Mouse (Mus musculus) ovary, postnatal 10 days (tissue): ENCODE data around the gene Relb.
A peak's percentile ranks its signal among the peaks of the same experiment; 100 is the strongest.

ENCODE experiments used
- DNase-seq: peaks from one replicate; pipeline ENCODE4 v3.0.0; 2022; ENCODE audit warnings: low spot score

Gene Relb

DNA sequence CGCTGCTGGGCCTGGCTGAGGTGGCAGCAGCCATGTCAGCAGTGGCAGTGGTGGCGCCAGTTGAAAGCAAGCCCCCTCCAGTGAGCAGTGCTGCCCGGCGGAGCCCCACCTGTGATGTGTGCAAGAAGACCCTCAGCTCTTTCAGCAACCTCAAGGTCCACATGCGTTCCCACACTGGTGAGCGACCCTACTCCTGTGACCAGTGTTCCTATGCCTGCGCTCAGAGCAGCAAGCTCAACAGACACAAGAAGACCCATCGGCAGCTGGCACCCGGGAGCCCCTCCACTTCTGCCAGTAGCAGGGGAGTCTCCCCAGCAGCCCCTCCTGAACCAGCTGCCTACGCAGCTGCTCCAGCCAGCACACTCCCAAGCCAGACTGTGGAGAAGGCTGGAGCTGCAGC lies 49.5 kb downstream of the Relb start:
- DNase-seq, result no peak

DNA sequence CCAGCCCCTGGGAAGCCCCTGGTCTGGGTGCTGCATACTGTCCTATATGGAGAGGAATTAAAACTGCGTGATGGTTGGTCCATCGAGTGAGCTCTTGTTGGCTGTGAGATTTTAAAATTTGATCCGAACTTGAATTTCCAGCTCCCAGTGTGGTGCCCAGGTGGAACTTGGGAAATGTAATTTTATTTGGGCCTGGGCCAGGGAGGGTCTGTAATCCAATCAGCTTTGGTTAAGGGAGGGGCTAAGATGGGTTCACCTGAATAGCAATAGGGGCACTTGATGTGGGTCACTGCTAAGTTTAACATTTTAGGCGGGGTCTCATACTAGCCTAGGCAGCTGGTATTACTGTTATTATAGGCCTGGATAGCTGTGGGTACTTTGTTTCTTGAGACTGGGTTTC lies 50.8 kb downstream of the Relb start:
- DNase-seq, result no peak

DNA sequence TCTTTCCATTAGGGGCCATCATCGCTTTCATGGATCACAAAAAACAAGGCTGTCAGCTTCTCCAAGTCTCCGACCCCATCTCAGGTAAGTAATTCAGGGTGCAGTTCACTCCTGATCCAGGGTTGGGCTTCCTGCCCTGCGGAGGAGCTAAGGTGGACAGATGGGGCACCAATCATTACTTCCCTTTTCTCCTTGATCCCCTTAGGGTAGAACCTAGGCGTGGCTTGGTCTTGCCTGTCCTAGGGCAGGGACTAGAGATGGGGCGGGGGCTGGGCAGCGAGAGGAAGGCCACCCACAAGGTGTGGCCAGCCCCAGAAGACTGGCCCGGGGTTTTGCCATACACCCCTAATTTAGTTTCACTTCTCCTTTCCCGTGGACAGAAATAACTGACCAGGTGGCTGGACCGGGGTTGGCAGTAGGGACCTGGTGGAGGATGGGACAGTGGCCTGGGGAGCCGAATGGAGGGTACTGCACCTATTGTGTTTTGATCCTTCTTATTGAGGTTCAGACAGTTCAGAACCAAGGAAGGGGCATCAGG lies 51.3 kb downstream of the Relb start:
- DNase-seq, result no peak

DNA sequence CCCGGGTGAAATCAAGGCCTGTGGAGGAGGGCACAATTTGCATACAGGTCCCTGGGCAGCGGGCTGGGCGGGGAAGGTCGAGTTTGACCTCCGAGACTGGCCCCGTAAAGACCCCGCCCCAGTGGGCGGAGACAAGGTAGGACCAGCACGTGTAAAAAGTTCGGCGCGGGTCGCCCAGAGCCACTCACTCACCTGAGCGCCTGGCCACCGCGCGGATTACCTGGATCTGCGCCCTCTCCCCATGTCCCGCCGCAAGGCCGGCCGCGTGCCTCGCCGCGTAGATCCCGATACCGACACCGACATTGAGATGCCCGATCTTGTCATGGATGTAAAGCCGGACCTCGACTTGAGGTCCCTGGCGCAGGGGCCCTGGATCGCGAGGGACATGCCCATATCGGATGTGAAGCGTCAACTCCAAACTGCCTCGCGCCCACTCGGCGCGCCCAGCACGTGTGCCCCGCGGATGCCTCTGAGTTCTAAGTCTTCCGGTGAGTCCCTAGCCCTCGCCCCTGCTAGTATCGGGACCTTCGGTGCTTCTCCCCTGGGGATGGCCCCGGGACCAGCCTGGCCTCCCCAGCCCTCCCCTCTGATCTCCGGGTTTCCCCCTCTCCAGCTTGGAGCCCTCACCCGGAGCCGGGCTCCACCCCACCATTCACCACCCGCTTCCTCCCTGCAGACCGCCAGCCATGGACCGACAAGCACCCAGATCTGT lies 51.9 kb downstream of the Relb start, which contains the start of the genes Zfp296 and Gemin7:
Gene Zfp296 (plus strand): TSS at position 147 of the 712 bp plus-strand sequence.
Gene Gemin7 (minus strand): TSS at position 455 of the 712 bp plus-strand sequence.
- DNase-seq, result no peak

DNA sequence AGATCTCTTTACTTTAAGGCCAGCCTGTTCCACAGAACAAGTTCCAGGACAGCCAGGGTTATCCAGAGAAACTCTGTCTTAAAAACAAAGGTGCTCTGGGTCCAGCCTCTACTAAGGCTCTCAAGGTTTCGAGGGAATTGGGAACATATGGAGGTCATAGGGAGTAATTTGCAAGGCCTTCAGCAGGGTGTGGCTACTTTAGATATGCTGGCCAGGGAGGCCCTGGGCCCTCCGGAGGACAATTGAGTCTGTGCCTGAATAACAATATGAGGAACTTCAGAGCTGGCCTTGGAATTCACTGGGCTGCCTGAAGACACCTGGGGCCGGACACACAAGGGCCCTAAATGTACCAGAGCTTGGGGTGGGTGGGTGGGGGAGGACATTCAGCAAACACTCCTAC lies 53.7 kb downstream of the Relb start:
- no peak for DNase-seq

DNA sequence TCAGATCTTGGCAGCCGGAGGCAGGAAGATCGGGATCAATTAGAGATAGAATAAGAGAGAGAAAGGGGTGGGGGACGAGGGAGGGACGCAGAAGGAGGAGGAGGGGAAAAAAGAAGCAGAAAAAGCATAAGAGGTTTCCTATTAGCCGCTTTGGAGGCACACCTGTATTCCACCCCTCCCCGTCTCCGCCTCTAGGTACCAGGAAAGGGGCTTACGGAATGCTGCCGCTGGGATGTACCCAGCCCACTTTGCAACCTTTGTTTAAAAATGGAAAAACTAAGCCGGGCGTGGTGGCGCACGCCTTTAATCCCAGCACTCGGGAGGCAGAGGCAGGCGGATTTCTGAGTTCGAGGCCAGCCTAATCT lies 55.5 kb downstream of the Relb start:
- no peak for DNase-seq

DNA sequence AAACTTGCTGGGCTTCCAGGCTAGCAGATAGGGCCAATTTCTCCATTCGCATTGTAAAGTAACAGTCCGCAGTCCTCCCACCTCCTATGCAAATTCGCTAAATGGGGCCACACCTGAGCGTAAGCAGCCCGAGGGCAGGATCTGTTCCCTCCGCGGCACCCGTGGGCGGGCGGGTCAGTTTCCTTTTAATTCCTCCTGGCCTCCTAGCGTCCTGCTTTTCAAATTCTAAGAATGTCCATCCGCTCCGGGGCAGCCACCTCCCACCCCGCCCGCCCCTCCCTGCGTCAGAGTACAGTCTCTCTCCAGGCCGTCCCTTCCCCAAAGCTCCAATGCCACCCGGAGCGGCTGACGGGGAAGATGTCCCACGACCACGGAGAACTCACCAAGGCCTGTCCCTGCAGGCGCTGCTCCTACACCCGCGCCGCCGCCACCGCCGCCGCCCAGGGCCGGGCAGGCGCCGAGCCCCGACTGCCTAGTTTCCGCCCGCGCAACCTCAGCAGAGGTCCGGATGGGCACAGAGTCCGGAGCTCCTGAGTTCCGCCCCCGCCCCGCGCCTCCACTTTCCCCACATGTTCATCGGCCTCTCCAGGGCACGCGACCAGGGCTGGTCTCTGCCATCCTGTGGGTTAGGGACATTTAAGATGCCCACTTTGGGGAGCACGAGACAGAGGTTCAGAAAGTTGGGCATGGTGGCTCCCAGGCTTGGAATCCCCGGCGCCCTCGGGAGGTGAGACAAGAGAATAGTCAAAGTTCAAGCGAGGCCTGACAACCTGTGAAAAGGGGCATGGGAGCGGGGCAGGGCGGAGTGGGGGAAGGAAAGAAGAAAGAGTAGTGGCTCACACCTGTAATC lies 56.1 kb downstream of the Relb start:
- DNase-seq, result peak; percentile 80

DNA sequence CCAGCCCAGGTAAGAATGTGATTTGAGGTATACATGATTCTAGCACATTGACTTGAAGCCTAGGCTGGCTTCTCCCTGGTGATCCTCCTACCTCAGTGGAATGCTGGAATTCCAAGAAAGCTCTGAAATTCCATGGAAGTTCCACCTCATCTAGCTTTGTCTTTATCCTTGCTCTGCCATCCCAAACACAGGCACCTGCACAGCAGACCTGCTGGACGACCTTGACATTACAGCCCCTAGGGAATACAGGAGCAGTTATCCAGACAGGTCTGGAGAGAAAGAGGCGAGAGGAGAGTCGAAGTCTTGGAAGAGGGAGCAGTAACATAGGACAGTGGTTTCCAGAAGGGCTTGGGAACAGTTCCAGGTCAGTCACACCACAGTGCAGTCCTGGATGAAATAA lies 59.6 kb downstream of the Relb start:
- DNase-seq, result no peak

DNA sequence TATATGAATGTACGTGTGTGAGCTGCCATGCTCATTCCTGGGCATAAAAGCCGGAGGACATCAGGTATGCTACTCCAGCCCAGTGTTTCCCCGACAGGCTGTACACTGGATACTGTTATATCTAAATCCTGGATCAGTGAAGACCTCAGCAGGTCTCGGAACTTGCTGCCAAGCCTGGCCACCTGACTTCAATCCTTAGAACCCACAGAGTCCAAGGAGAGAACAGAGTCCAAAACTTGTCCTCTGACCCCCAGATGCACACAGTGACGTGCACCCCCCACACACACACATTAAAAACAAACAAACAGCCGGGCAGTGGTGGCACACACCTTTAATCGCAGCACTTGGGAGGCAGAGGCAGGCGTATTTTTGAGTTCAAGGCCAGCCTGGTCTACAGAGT lies 61.8 kb downstream of the Relb start:
- DNase-seq, result no peak

DNA sequence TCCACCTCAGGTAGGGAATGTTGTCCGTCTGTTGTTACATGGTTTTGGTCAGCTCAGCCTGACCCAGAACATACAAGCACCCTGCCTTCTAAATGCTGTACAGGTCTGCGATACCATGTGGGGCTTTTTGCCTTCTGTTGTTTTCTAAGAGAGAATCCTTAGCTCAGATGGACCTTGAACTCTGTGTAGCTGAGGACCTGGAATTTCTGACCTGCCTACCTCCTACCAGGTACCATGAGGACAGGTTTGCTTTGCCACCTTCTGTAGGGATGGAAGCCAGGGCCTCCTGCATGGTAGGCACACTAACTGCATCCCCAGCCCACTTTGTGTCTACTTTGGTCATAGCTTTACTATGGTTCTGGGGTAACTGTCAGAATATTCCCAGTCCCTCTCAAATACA lies 63.4 kb downstream of the Relb start:
- no peak for DNase-seq

DNA sequence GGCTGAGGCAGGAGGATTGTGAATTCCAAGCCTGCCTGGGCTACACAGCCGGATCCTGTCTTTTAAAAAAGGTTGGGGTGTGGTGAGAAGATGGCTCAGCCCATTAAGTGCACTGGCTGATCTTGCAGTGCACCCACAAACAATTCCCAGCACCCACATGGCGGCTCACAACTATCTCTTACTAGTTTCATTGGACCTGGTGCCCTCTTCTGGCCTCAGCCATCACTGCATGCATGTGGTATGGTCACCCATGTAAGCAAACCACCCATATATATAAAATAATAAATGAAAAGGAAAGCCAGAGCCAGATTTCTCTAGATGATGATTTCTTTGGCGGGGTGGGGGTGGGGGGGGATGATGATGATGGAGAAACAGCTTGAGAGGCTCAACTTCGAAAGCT lies 64.8 kb downstream of the Relb start:
- no peak for DNase-seq

DNA sequence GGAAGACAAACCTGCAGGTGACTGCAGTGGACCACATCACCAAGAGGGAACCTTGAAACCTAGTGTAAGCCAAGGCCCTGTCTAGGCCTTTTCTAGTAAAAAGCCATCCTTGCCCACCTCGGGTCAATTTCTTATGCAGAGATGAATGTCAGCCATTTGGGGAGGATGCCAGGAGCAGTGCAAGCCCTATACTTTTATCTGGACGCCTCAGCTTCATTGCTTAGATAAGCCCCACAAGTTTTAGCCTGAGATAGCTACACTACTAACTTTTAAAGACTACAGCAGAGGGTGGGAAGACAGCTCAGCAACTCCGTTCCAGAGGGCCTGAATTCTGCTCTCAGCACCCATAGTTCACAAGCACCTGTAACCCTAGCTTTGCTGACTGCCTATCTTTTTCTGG lies 65.4 kb downstream of the Relb start:
- DNase-seq, result no peak

DNA sequence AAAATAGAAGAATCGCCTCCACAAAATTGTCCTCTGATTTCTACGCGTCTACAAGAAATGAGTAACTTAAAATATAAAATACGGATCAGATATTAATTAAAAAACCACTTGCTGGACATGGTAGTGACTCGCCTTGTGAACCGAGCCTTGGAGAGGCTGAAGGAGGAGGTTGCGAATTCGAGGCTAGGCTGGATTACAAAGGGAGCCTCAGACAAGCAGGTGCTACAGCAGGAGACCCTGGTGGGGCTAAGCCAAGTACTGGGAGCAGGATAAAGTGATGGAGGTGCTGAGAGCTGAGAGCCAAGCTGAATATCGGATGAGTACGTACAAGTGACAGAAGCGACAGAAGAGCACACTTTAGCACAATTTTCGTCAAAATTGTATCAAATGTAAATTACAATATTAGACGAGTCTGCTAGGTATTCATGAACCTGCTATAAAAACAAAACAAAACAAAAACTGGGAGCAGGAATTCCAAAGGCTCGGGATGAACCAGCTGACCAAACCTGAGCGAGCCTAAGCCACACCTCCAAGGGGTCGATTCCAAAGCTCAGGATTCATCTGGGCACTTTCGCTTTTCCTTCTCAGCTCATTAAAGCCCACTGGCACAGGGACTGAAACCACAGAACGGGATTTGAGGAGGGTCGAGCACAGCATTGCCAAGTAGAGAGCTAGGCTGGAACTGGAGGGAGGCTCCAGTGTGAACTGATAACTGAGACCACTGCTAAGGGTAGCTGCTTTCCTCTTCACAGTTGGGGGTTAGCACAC lies 66.4 kb downstream of the Relb start, which contains the start of gene Ppp1r37:
Gene Ppp1r37 (minus strand): TSS at position 434 of the 768 bp plus-strand sequence.
- no peak for DNase-seq

DNA sequence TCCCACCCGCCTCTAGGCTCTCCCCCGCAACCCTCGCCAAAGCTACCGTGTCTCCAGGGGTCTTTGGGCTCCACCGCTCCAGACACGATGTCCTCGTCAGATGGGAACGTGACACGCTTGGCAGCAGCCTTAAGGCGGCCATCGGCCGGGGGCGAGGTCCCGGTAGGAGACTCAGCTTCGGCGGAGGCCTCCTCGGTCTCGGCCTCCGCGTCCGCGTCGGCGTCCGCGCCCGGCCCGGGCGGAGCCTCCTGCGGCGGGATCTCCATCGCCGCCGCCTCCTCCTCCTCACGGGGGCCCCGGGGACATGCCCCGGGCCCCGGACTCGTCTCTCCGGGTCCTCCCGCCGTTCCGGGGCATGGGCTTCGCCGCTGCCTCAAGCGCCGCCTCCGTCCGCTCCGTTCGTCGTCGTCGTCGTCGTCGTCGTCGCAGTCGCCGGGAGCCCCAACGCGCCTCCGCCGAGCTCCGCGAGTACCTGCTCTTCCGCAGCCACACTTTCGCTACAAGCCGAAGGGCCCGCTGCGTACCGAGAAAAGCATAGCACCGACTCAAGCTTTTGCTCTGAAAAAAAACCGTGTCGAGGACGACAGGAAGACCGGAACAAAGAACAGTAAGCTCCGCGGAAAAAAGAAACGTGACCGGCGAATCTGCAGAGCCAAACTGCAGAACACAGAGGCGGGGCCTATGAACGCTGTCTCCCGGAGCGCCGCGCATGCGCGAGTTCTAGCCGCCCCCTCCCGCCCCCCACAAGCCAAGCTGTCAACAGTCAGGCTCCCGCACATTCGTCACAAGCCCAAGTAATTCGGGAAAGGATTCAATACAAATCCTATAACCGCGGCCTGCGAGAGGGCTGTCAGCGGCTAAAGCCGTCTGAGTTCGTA lies 67.2 kb downstream of the Relb start:
- DNase-seq, result peak; percentile 81

DNA sequence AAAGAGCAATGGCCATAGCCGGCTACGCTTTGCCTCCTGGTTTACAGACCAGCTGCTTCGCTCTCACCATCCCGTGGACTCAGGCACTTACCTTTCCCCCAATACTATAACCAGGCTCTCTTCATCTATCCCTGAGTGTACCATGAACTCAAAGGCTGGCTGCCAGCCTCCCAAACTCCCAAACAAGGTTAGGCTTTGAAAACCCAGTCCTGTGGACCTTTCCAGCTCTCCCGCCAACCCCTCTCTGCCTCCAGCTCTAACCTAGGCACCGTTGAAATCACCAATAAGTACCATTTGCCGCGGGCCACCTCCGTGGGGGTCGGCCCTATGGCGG lies 67.8 kb downstream of the Relb start:
- DNase-seq, result no peak

DNA sequence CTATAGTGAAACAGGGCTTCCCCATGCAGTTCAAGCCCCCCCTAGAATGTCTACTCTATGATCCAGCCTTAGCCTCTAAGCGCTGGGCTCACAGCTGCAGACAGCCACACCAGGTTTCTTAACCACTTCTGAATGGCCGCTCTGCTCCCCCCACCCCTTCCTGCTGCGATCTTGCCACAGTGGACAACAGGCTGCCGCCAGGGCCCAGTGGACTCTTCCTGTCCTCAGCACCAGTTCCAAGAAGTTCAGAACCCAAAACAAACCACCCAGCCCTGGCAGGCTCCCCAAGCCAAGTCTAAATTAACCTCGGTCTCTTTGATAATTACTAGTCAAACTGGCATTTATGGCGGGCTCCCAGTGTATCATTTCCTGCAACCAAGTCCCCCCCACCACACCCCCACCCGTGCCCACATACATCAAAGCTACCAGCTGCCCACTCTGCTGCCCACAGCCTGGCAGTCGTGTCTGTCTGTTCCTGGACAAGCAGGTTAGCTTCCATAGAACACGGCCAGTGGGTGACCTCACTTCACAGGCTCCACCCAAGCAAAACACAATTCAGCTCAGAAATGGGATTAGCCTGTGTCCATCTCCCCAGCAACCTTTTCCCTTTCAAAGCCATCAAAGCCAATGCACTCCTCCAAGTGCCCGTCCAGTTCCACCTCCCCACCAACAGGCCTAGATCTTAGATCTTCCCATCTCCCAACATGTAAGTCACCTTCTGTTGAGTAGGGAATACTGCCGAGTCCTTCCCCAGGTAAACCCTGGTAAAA lies 68.6 kb downstream of the Relb start:
- no peak for DNase-seq

DNA sequence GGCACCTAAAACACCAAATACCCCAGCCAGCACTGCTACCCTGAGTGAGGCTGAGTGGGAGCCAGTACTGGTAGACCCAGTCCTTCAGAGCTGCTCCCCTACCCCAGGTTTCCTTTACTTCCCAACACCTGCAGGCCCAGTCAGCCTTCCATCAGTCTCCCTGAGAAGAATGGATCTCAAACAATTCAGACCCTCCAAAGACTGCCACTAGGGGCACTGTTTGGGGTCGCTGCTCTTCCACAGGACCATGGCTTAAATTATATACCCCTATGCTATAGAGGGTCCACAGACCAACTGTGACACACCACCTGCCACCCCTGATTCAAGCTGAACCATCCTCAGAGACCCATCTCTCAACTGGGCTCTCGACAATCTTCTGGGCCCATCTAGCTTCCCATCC lies 70.3 kb downstream of the Relb start:
- DNase-seq, result no peak

DNA sequence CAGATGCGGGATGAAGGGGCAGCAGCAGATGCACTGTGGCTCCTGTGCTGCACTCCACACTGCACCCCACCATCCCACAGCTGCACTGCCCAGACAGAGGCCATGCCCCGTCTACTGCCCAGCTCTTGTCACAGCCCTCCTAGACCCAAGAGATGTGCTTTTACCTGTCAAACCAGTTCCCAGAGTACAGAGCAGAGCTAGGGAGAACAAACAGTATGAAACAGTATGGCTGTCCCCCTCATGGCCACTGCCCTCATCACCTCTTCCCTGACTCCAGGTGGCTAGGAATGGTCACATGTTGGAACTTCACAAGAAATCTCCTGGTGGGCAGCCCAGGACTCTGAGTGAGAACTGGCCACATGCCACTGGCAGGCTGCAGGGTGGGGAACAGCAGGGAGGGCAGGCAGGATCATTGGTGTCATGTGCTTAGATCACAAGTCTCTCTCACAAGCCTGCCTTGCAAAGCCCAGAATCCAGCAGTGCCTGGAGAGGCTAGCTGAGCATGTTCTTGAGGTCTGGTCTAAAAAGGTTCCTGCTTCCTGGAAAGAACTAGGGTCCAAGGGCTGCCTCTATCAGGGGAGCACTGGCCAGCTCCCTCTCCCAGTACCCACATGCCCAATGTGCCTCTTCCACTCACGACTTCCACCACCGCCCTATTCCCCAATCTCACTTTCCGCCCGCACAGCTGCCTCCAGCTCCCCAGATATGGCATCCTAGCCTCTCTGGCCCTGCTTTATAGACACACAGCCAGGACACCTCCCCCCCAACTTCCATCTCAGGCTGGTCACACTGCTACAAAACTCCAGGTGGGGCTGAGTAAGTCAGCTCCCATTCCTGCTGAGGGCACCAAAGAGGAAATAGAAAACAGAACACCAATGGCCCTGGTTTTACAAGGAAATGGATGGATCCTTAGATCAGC lies 71.0 kb downstream of the Relb start:
- no peak for DNase-seq

DNA sequence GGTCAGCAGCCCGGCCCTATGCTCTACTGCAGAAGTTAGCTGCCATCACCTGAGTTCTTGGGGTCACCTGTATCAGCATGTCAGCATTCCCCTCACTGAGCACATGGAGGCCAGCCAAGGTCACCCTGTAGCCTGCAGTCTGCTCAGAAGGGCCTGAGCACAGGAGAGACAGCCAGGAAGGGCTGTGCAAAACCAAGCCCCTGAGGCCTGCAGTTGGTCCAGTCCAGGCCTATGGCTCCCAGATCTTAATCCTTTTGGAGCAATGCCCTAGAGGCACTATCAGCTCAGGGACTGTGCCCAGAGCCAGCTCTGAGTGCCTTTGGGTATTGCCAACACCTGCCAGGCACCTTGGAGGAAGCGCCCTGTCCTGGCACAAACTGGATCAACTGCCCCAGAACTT lies 72.2 kb downstream of the Relb start:
- DNase-seq, result no peak
